Comparison of ENCODE assay signal across 23 mouse cellular contexts in the genomic region with DNA sequence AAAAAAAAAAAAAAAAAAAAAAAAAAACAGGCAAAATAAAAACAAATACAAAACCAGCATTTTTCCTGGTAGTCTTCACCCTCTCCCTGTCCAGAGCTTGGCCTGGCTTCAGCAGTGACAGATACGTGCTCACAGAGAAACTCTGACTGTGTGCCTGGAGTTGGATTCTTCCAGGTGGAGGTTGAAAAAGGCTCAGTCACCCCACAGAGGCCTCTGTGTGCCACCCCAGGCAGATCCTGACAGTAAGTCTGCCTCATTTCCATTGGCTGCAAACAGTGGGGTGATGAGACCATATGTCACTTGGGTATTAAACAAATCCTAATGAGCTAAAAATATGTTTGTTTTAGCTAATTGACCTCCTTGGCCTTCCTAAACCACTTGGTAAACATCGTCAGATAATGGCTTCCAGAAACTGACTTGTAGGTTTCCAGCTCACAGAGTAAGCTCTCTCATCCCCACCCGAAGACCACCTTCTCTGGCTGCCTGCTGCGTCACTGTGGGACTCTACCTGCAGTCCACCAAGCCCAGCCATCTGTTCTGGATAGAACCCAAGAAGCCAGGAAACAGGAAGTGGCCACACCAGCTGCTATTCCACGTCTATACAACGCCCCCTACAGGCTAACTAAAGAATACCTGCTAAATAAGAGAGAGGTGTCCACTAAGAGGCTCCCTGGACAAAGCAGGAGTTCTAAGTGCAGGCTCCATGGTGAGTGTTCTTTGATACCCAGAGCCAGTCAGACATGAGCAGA. TPM values are rescaled to one million over a fixed set of nuclear protein-coding genes. Genes with fewer than 3 reads are reported as not detected.
DNase-seq lines count a peak whose midpoint lies in the region; ATAC-seq and TF ChIP-seq lines count a peak whose summit lies in the region.
"Had no signal": no experiment of that assay in that cellular context is flagged by ENCODE, and none has a peak within 500 bp of the region (broad histone marks: within the 10 kb centered on the region; RNA-seq: fewer than 3 reads in every experiment).

No protein-coding gene starts in this region.

- H3K4me1 ChIP-seq in hindbrain, postnatal 0 days (ENCODE audit: insufficient read depth, low read length) = no peaks in the 10 kb centered on the region
- no peaks in the 10 kb centered on the region for H3K4me1 ChIP-seq in hindbrain, embryonic 14.5 days (replicated peaks; ENCODE audit: control insufficient read depth, insufficient read depth, low read length)
- H3K4me1 ChIP-seq in midbrain, postnatal 0 days (ENCODE audit: insufficient read depth, low read length) = no peaks in the 10 kb centered on the region
- H3K4me1 ChIP-seq in midbrain, embryonic 10.5 days = peaks cover 8% of the 10 kb centered on the region
- no peaks in the 10 kb centered on the region for H3K4me1 ChIP-seq in forebrain, embryonic 12.5 days
- H3K4me1 ChIP-seq: midbrain, embryonic 12.5 days had no signal

- DNase-seq in hindbrain, postnatal 0 days (ENCODE audit: low spot score) = peak; percentile 44
- no peak for DNase-seq in hindbrain, embryonic 14.5 days (ENCODE audit: low spot score)
- peak; percentile 47 for DNase-seq in midbrain, postnatal 0 days (ENCODE audit: low spot score)
- DNase-seq in midbrain, embryonic 10.5 days (ENCODE audit: low spot score) = no peak
- DNase-seq in cerebellum, adult 18-20 months = peak; percentile 21 to 35
- peak; percentile 80 for DNase-seq in retina, postnatal 1 day
- DNase-seq in right cerebral cortex, postnatal 25 days = no peak
- DNase-seq: adrenal gland, adult 8-10 months; forebrain, postnatal 0 days; kidney, adult 9 months; lung, postnatal 36 days; right cerebral cortex, postnatal 14 days; thymus, adult 2 months had no signal

- no peaks in the 10 kb centered on the region for H3K9me3 ChIP-seq in hindbrain, postnatal 0 days (ENCODE audit: low read length)
- no peaks in the 10 kb centered on the region for H3K9me3 ChIP-seq in hindbrain, embryonic 14.5 days (ENCODE audit: control insufficient read depth, low read length)
- no peaks in the 10 kb centered on the region for H3K9me3 ChIP-seq in midbrain, postnatal 0 days (ENCODE audit: low read length)
- no peaks in the 10 kb centered on the region for H3K9me3 ChIP-seq in midbrain, embryonic 10.5 days (replicated peaks)
- H3K9me3 ChIP-seq in forebrain, embryonic 12.5 days = no peaks in the 10 kb centered on the region
- H3K9me3 ChIP-seq: heart, embryonic 10.5 days; midbrain, embryonic 12.5 days had no signal

- no peak overlapping the region for H3K9ac ChIP-seq in hindbrain, postnatal 0 days (replicated peaks; ENCODE audit: low read length)
- H3K9ac ChIP-seq in hindbrain, embryonic 14.5 days = no peak overlapping the region
- H3K9ac ChIP-seq in midbrain, postnatal 0 days (replicated peaks; ENCODE audit: low read length, poor library complexity, severe bottlenecking) = no peak overlapping the region
- no peak overlapping the region for H3K9ac ChIP-seq in forebrain, embryonic 12.5 days
- H3K9ac ChIP-seq: forebrain, postnatal 0 days; midbrain, embryonic 12.5 days had no signal

- no peaks in the 10 kb centered on the region for H3K36me3 ChIP-seq in hindbrain, postnatal 0 days (ENCODE audit: insufficient read depth, low read length)
- H3K36me3 ChIP-seq in hindbrain, embryonic 14.5 days (replicated peaks; ENCODE audit: control insufficient read depth, insufficient read depth) = no peaks in the 10 kb centered on the region
- H3K36me3 ChIP-seq in midbrain, postnatal 0 days (ENCODE audit: insufficient read depth, low read length) = no peaks in the 10 kb centered on the region
- H3K36me3 ChIP-seq in midbrain, embryonic 10.5 days = no peaks in the 10 kb centered on the region
- no peaks in the 10 kb centered on the region for H3K36me3 ChIP-seq in forebrain, embryonic 12.5 days (replicated peaks)
- H3K36me3 ChIP-seq: G1E; heart, embryonic 10.5 days; midbrain, embryonic 12.5 days had no signal

- ATAC-seq in hindbrain, postnatal 0 days = 0 out of 2 replicates have a peak, but pooled peaks have one; percentile 31
- no peak for ATAC-seq in hindbrain, embryonic 14.5 days (ENCODE audit: low FRiP score)
- ATAC-seq in midbrain, postnatal 0 days (ENCODE audit: low FRiP score) = no peak
- no peak for ATAC-seq in forebrain, embryonic 12.5 days (ENCODE audit: low FRiP score)
- ATAC-seq: forebrain, postnatal 0 days had no signal

- H3K27me3 ChIP-seq in hindbrain, postnatal 0 days (ENCODE audit: insufficient read depth, low read length) = no peaks in the 10 kb centered on the region
- no peaks in the 10 kb centered on the region for H3K27me3 ChIP-seq in hindbrain, embryonic 14.5 days (ENCODE audit: control insufficient read depth, insufficient read depth, low read length)
- no peaks in the 10 kb centered on the region for H3K27me3 ChIP-seq in midbrain, postnatal 0 days (ENCODE audit: insufficient read depth, low read length)
- peaks cover 2% of the 10 kb centered on the region; the same call in 1 of the 2 replicates for H3K27me3 ChIP-seq in midbrain, embryonic 10.5 days (ENCODE audit: low read depth, poor library complexity, severe bottlenecking)
- no peaks in the 10 kb centered on the region for H3K27me3 ChIP-seq in forebrain, embryonic 12.5 days
- H3K27me3 ChIP-seq: midbrain, embryonic 12.5 days had no signal

- no peak overlapping the region for H3K27ac ChIP-seq in hindbrain, postnatal 0 days
- H3K27ac ChIP-seq in hindbrain, embryonic 14.5 days = no peak overlapping the region
- no peak overlapping the region for H3K27ac ChIP-seq in midbrain, postnatal 0 days (ENCODE audit: low read depth, low read length)
- no peak overlapping the region for H3K27ac ChIP-seq in midbrain, embryonic 10.5 days (replicated peaks)
- no peak overlapping the region for H3K27ac ChIP-seq in forebrain, embryonic 12.5 days
- H3K27ac ChIP-seq: heart, embryonic 10.5 days; midbrain, embryonic 12.5 days had no signal

- peak; percentile 41 for TF ChIP-seq CTCF in hindbrain, postnatal 0 days (IDR thresholded peaks at IDR 0.05; ENCODE audit: low read depth)
- TF ChIP-seq CTCF in midbrain, postnatal 0 days (IDR thresholded peaks at IDR 0.05) = peak; percentile 18; the same call in 1 of the 2 replicates

- no peak overlapping the region for H3K4me2 ChIP-seq in hindbrain, postnatal 0 days (ENCODE audit: low read depth, low read length)
- H3K4me2 ChIP-seq in hindbrain, embryonic 14.5 days (replicated peaks) = no peak overlapping the region
- H3K4me2 ChIP-seq in midbrain, postnatal 0 days (ENCODE audit: low read depth, low read length, poor library complexity, severe bottlenecking) = no peak overlapping the region
- H3K4me2 ChIP-seq in forebrain, embryonic 12.5 days = no peak overlapping the region
- H3K4me2 ChIP-seq: liver, embryonic 11.5 days; midbrain, embryonic 12.5 days had no signal

- 53% methylated on average over 6 of the region's 6 CpGs for WGBS in hindbrain, postnatal 0 days
- WGBS in hindbrain, embryonic 14.5 days = 66% methylated on average over 6 of the region's 6 CpGs
- WGBS in midbrain, postnatal 0 days = 66% methylated on average over 6 of the region's 6 CpGs
- 60% methylated on average over 6 of the region's 6 CpGs for WGBS in midbrain, embryonic 10.5 days
- WGBS in forebrain, embryonic 12.5 days = 70% methylated on average over 6 of the region's 6 CpGs

- H3K4me3 ChIP-seq in hindbrain, postnatal 0 days (ENCODE audit: low read length) = no peak overlapping the region
- H3K4me3 ChIP-seq in hindbrain, embryonic 14.5 days (replicated peaks; ENCODE audit: low read length) = no peak overlapping the region
- H3K4me3 ChIP-seq in midbrain, postnatal 0 days (ENCODE audit: low read depth, low read length) = no peak overlapping the region
- no peak overlapping the region for H3K4me3 ChIP-seq in midbrain, embryonic 10.5 days
- H3K4me3 ChIP-seq in forebrain, embryonic 12.5 days (replicated peaks) = no peak overlapping the region
- H3K4me3 ChIP-seq: heart, embryonic 10.5 days; midbrain, embryonic 12.5 days had no signal

RNA-seq across cellular contexts. Expression of a gene that starts 1.4 kb away (rescaled TPM):
- 1.2 and 1.4 TPM in 2 replicates for total RNA-seq in hindbrain, postnatal 0 days (2014; rRNA removed)
- polyA plus RNA-seq in hindbrain, postnatal 0 days (2015; fragmentation: Nextera tagmentation; extraction: Ambion mirVana) = 0.58 and 0.71 TPM in 2 replicates
- not detected in 2 replicates for polyA plus RNA-seq in hindbrain, embryonic 14.5 days (2014; fragmentation: Nextera tagmentation; extraction: Ambion mirVana)
- 0.16 and 0.47 TPM in 2 replicates for total RNA-seq in midbrain, postnatal 0 days (2014; rRNA removed)
- polyA plus RNA-seq in midbrain, postnatal 0 days (2015; fragmentation: Nextera tagmentation; extraction: Ambion mirVana) = 0.07 and 0.31 TPM in 2 replicates
- 0.07 TPM in 2 replicates for polyA plus RNA-seq in midbrain, embryonic 10.5 days (2016; fragmentation: Nextera tagmentation; extraction: Ambion mirVana)
- polyA plus RNA-seq in forebrain, embryonic 12.5 days (2016; fragmentation: Nextera tagmentation; extraction: Ambion mirVana) = not detected in 2 replicates
- total RNA-seq: adrenal gland, adult 8-10 months; gastrocnemius, adult 8-10 months; heart, postnatal 25 days had no signal
- polyA plus RNA-seq: C2C12; G1E; thymus, adult 2 months had no signal

RNA-seq across cellular contexts. Expression of a gene that starts 11.6 kb away (rescaled TPM):
- total RNA-seq in hindbrain, postnatal 0 days (2014; rRNA removed) = 0.37 and 0.40 TPM in 2 replicates
- 0.06 TPM in 1 of 2 replicates, not detected in the other for polyA plus RNA-seq in hindbrain, postnatal 0 days (2015; fragmentation: Nextera tagmentation; extraction: Ambion mirVana)
- 0.08 TPM in 1 of 2 replicates, not detected in the other for polyA plus RNA-seq in hindbrain, embryonic 14.5 days (2014; fragmentation: Nextera tagmentation; extraction: Ambion mirVana)
- total RNA-seq in midbrain, postnatal 0 days (2014; rRNA removed) = 0.09 and 0.11 TPM in 2 replicates
- not detected in 2 replicates for polyA plus RNA-seq in midbrain, postnatal 0 days (2015; fragmentation: Nextera tagmentation; extraction: Ambion mirVana)
- not detected in 2 replicates for polyA plus RNA-seq in midbrain, embryonic 10.5 days (2016; fragmentation: Nextera tagmentation; extraction: Ambion mirVana)
- polyA plus RNA-seq in forebrain, embryonic 12.5 days (2016; fragmentation: Nextera tagmentation; extraction: Ambion mirVana) = not detected in 2 replicates
- total RNA-seq: adrenal gland, adult 8-10 months; gastrocnemius, adult 8-10 months; layer of hippocampus, adult 8-10 months; left cerebral cortex, postnatal 10 days had no signal
- polyA plus RNA-seq: C2C12; G1E; midbrain, embryonic 12.5 days; thymus, adult 2 months had no signal

RNA-seq across cellular contexts. Expression of a gene that starts 26.2 kb away (rescaled TPM):
- total RNA-seq in hindbrain, postnatal 0 days (2014; rRNA removed) = 6.5 and 7.7 TPM in 2 replicates
- 1.9 TPM in 2 replicates for polyA plus RNA-seq in hindbrain, postnatal 0 days (2015; fragmentation: Nextera tagmentation; extraction: Ambion mirVana)
- 0.78 and 0.85 TPM in 2 replicates for polyA plus RNA-seq in hindbrain, embryonic 14.5 days (2014; fragmentation: Nextera tagmentation; extraction: Ambion mirVana)
- 4.7 and 4.9 TPM in 2 replicates for total RNA-seq in midbrain, postnatal 0 days (2014; rRNA removed)
- polyA plus RNA-seq in midbrain, postnatal 0 days (2015; fragmentation: Nextera tagmentation; extraction: Ambion mirVana) = 0.80 and 0.98 TPM in 2 replicates
- 0.06 and 0.09 TPM in 2 replicates for polyA plus RNA-seq in midbrain, embryonic 10.5 days (2016; fragmentation: Nextera tagmentation; extraction: Ambion mirVana)
- 0.09 and 0.10 TPM in 2 replicates for polyA plus RNA-seq in forebrain, embryonic 12.5 days (2016; fragmentation: Nextera tagmentation; extraction: Ambion mirVana)
- total RNA-seq: heart, postnatal 25 days had no signal
- polyA plus RNA-seq: C2C12; G1E; thymus, adult 2 months had no signal

RNA-seq across cellular contexts. Expression of a gene that starts 29.0 kb away (rescaled TPM):
- total RNA-seq in hindbrain, postnatal 0 days (2014; rRNA removed) = 31.0 and 32.9 TPM in 2 replicates
- 27.3 and 30.3 TPM in 2 replicates for polyA plus RNA-seq in hindbrain, postnatal 0 days (2015; fragmentation: Nextera tagmentation; extraction: Ambion mirVana)
- polyA plus RNA-seq in hindbrain, embryonic 14.5 days (2014; fragmentation: Nextera tagmentation; extraction: Ambion mirVana) = 8.0 and 11.4 TPM in 2 replicates
- 5.3 and 13.3 TPM in 2 replicates for total RNA-seq in midbrain, postnatal 0 days (2014; rRNA removed)
- polyA plus RNA-seq in midbrain, postnatal 0 days (2015; fragmentation: Nextera tagmentation; extraction: Ambion mirVana) = 3.2 and 3.7 TPM in 2 replicates
- polyA plus RNA-seq in midbrain, embryonic 10.5 days (2016; fragmentation: Nextera tagmentation; extraction: Ambion mirVana) = 1.5 and 1.8 TPM in 2 replicates
- 1.7 and 2.5 TPM in 2 replicates for polyA plus RNA-seq in forebrain, embryonic 12.5 days (2016; fragmentation: Nextera tagmentation; extraction: Ambion mirVana)
- polyA plus RNA-seq: C2C12, G1E had no signal

Comparison
In these comparisons a context has a peak if more than half of its experiments do, and no peak if none do; other contexts are left out.
1. DNase-seq: peak in hindbrain, postnatal 0 days (single experiment), midbrain, postnatal 0 days (single experiment), cerebellum, adult 18-20 months (2 of 2) and retina, postnatal 1 day (single experiment); none in hindbrain, embryonic 14.5 days (single experiment), midbrain, embryonic 10.5 days (single experiment) and right cerebral cortex, postnatal 25 days (single experiment).